Mouse (Mus musculus) spleen, embryonic (tissue): Measurements from ENCODE around the gene Ntn5.
"Not testable (repeated sequence)": the region's sequence is repeated elsewhere in the genome, so short reads cannot be mapped to it uniquely, and the experiment has no call there.

ENCODE experiments used
- CTCF ChIA-PET: fragments of 350-600 bp; sonication (Branson Sonifier 250); formaldehyde crosslinking; loops from one replicate; lab custom pipeline; 2022; lab: Charles Lee

Ntn5 gene

DNA sequence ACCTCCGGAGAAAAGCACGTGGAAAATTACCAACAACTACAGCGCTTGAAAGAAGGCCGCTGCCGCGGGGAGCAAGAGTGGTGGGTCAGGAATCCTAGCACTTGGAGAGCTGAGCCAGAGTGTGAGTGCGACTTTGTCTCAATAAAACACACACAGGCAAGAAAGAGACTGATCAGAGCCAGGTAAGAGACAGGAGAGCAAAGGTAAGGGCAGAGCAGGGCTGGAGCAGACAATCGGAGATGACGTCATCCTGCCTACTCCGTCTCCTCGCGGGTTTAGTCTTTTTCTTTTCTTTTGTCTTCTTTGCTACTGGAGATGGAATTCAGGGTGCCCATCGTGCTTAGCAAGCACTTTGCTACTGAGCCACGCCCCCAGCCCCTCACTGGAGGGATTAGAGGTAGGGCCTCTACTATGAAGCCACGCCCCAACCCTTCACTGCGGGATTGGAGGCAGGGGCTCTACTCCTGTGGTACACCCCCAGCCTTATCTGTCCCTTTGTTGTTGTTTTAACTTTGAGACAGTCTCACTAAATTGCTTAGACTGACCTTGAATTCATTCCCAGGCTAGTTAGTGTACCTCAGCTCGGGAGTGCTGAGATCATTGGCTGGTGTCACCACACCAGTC, 29.3 kb upstream of the Ntn5 start:
- CTCF ChIA-PET, result interaction anchor here (0.6 kb wide), 1 partner anchor 120 kb away, joined by 3 read pairs; no protein-coding TSS in a partner anchor

DNA sequence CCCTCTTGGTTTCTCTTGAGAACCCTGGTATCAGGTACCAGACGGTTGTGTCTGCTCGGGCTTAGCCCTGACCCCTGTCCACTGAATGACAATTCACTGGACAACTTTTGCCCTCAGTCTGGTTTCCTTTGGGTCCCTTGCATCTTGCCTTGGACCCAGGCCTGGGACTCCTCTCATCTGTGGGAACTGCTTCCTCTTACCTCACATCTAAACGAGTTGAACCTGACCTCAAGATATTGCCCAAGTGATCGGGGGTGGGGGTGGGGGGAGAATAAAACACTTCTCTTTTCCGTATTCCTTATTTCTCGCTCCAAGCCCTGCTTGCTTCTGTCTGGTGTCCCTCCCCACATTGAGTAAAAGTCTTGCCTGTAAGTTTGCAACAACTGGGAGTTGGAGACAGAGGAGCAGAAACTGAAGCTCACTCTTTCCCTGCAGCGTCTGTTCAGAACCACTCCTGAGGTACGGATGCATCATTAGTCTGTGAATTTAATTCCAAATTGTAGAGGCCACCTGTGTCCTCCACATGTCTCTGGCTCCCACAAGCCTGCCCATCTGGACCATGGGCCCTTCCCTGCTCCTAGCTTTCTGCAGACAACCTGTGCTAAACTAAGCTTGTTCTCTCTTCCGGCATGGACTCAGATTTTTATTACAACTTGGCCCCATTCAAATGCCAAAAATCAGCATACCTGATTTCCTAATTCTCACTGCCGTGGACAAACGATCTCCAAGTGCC, 22.9 kb upstream of the Ntn5 start:
- CTCF ChIA-PET, result no interaction called here

DNA sequence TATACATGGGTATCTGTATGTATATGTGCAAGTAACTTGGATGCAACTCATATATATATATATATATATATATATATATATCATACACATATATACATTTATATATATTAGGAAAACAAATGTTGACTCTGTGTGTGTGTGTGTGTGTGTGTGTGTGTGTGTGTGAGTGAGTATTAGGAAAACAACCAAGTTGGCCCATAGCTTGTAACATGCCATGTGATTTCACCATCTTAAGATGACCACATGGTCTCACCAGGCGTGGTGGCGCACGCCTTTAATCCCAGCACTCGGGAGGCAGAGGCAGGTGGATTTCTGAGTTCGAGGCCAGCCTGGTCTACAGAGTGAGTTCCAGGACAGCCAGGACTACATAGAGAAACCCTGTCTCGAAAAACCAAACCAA, 22.1 kb upstream of the Ntn5 start:
- CTCF ChIA-PET, result not testable (repeated sequence)

DNA sequence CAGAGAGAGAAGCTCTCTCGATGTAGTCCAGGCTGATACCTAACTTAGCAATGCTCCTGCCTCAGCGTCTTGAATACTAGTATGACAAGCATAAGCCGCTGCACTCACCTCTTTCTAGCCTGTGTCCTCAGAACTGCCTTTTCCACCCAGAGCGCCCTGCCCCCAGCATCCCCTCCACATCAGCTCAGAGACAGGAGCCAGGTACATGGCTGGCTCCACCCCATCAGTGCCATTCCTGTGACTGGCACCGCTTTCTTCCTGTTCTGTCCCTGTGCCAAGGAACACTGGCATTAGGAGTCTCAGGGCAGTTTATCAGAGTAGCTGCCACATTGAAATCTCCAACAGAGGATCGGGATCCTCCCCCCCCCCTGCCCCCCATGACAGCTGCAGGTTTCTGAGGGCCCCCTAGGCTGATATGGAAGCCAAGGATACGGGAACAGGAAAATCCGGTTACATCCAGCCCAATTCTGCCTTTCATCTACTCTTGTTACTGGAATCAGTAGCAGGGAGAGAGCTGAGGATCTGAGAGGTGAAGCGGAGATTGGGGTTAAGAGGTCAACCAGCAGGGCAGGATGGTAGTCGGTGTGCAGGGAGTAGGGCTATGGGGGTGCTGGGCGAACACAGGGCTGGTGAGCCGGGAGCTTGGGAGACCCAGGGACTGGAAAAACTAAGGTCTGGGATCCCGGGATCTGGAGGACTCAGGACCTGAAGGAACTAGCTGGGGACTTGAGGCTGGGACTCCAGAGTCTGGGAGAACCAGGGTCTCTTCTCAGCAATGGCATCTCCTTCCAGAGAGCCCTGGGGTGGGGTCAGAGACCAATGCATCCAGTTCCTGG, 18.3 kb upstream of the Ntn5 start:
- CTCF ChIA-PET, result no interaction called here

DNA sequence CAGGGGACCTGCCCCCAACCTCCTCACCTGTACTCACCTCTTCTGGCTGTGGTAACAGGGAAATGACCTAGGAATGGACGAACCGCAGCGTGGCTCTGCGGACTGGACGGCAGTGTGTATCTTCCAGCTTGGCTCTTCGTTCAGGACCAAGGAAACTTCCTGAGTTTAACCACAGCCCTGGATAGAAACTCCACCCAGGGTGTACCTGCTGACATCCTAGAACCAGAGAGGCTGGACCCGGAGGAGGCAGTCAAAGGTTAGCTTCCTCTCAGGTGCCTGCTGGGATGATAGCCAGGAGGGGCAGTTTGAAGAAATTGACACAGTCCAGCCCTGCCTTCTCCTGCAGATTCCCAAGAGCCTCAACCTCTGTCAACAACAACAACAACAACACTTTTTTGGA, 17.7 kb upstream of the Ntn5 start, which contains the start of gene Fut2:
Gene Fut2, minus strand, starts transcription at position 234 of the 400 bp plus-strand sequence.
- CTCF ChIA-PET, result interaction anchor here (0.9 kb wide), 1 partner anchor 15 kb away, joined by 3 read pairs; no protein-coding TSS in a partner anchor

DNA sequence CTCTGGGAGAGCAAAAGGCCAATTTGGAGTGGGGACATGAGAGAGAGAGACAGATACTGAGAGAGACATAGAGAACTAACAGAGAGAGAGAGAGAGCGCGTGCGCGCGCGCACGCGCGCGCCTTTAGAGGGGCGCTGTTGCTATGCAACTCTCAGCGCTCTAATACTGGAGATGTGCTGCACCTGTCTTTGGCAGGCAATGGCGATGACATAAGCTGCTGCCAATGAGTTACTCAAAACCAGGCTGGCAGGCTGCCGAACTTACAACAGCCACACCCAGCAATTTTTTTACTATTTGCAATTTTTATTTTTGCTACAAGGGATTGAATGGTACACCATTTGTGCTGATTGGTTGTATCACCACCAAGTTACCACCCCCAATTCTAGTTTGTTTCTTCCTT, 16.1 kb upstream of the Ntn5 start:
- CTCF ChIA-PET, result no interaction called here

DNA sequence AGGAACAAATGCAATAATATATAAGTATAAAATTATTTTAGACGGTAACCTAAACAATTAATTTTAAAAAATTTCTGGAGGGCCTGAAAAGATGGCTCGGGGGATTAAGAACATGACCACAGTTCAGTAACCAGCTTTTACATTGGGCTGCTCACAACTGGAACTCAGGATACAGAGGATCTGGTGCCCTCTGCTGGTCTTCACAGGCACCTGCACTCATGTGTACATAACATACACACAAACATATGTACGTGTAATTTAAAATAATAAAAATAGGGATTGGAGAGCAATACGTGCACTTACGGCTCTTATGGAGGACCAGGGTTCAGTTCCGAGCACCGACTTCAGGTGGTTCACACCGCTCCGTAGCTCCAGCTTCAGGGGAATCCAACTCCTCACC, 14.9 kb upstream of the Ntn5 start:
- CTCF ChIA-PET, result no interaction called here

DNA sequence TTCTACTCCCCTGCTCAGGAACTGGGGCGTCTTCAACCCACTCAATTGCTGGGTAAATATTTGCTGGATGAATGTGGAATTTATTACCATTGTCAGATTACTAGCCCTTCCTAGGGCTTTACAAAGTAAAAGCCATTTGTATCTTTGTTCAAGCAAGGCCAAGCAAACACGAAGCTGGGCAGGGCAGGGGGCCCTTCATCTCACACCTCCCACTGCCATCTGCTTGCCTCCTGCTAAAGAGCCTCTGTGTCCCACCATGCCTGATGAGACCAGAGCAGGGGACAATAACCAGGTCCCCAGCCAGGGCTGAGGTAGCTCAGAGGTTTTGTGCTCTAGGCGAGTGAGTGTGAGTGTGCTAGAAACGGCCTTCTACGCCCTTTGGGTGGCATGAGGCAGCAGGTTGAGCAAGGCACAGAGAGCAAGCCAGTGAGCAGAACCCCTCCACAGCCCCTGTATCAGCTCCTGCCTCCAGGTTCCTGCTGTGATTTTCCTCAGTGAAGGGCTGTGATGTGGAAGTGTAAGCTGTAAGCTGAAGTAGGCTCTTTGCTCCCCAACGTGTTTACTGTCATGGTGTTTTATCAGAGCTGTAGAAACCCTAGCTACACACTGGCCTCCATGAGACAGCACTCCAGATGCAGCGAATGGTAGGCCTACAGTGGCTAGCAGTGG, 6.1 kb upstream of the Ntn5 start:
- CTCF ChIA-PET, result no interaction called here

DNA sequence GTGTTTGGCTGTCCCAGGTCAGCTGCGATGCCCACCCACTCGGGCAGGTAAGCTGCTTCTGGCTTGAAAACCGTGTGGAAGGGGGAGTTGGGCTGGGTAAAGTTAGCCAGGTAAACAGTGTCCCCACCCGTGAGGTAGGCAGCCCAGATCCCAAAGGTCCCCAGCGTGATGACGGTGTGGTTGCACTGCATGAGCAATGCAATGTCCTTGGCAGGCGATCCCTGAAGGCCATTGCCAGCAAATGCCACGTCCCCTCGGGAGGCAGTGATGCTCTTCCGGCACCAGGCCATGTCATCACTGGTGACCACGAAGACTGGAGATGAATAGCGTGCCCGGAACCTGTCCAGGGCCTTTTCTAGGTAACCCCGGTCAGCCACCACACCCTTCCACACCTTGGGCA, 5.3 kb upstream of the Ntn5 start:
- CTCF ChIA-PET, result no interaction called here

DNA sequence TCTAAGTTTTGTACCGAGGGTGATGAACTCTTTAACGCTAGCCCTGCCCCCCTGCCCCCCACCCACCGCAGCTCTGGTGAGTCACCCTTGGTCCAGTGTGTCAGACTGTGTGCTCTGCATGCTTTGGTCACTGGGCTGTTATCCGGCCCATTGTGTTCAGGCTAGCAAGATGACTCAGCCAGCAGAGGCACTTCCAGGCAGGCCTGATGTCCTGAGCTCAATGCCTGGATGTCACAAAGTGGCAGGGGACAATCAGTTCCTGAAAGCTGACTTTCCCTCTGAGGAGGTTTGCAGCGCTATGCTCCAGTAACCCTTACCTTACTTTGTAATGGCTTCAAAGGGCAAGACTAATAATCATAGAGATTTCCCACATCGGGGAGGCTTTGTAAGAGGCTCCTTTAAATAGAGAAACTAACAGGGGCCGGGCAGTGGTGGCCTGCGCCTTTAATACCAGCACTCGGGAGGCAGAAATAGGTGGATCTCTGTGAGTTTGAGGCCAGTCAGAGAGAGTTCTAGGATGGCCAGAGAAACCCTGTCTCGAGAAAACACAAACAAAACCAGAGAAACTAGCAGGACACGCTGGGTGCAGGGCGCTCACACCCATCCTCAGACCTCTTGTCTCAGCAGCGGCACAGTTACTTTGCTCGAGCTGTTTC, 3.7 kb upstream of the Ntn5 start:
- CTCF ChIA-PET, result no interaction called here

DNA sequence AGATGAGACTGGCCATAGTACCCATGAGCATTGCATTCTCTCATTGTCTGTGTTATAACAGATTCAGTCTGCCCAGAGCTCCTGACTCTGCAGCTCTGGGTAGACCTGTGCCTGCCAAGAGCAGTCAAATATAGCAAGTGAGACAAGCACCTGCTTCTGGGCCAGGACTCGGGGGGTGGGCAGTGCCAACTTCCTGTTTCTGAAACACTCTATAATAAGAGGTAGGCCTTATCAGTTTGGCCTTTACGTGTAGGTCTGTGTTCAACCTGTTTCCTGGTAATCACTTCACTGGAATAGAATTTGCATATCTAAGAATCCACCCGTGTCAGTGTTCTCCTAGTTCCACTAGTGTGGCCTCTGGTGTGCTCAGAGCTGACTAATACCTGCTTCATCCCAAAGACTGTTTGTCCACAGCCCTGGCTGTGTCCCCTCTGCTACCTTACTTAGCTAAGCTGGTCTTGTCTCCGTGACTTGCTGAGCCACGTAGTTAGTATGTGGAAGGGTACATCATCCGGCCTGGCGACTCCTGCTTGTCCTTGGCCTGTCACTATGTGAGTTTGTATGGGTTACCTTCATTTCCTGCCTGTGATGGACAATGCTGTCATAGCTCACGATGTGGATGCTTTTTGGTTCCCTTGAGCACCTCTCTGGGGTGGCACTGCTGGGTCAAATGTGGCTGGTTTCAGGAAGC, 2.6 kb upstream of the Ntn5 start:
- CTCF ChIA-PET, result interaction anchor here (0.9 kb wide), 1 partner anchor 15 kb away, joined by 3 read pairs; the partner anchor contains the start of gene Fut2

DNA sequence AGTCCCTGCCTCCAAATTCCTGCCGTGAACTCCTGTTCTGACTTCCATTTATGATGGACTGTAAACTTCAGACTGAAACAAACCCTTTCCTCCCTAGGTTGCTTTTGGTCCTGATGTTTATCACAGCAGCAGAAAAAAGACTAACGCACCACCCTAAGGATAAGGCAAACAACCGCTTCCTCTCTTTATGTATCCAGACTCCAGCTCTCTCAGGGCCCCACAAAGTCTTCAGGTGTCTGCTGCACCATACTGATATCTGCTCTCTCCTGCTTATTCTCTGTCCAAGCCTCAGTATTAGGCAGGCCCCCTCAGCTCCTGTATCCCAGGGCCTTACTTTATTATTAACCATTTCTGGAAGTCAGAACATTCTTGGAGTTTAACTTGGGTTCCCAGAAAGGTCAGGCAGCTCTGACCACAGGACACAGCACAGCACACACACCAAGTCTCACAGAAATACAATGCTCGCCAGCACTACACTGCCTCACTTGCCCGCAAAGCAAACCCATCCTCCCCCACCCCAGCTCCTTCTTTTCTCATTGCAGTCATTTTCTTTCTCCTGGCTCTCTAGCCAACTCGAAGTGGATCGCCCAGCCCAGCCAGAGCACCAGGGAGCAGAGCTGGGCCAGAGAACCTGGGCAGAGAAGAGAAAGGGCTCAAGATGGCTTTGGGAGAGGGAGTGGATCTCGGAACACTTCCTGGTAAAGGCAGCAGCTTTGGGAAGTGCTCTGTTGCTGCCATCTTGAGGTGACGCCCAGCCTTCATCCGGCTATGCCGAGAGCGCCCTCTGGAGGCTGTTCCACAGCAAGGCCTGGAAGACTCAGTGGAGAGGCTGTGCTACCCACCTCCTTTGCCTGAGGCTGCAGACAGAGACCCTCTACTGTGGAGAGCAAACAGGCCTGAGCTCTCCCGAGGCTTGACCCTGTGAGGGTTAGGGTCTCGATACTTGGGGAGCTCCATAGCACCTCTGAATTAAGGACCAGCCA, 1.4 kb upstream of the Ntn5 start:
- CTCF ChIA-PET, result interaction anchor here (0.6 to 1.2 kb wide), 3 partner anchors 18 to 128 kb away, joined by 3 to 7 read pairs (median 4); partner anchors contain the start of gene Dbp

DNA sequence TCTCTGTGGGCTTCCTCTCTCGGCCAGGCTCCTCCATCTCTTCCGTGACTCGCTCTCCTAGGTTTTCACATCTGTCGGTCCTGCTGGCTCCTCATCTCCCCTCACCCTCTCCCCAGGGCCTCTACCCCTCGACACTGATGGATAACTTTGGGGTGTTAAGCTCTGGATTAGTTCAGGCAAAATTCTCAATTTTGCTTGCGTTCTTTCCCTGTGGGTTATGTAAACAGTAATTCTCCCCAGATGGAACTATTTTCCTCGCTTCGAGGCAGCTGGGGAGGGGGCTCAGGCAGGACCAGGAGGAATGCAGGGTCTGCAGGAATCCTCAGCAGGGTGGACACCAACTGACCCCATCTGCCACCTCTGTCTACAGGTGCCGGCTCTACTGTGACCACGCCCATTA, 2.0 kb downstream of the Ntn5 start:
- CTCF ChIA-PET, result no interaction called here

DNA sequence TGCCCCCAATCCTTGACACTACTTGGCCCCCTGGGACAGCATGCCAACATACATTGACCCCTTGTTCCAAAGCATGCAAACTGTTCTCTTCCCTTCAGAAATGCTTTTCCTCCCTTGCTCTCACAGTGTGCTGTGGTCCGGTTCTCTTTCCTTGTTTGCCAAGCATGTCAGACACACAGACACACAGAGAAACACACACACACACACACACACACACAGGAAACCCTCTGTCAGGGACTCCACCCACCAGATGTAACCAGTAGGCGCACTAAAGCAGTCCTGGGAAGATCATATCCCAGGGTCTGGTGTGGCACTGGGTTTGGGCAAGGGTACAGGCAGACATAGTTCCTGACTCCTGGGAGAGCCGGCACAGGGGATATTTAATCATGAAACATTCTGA, 3.0 kb downstream of the Ntn5 start:
- CTCF ChIA-PET, result no interaction called here

DNA sequence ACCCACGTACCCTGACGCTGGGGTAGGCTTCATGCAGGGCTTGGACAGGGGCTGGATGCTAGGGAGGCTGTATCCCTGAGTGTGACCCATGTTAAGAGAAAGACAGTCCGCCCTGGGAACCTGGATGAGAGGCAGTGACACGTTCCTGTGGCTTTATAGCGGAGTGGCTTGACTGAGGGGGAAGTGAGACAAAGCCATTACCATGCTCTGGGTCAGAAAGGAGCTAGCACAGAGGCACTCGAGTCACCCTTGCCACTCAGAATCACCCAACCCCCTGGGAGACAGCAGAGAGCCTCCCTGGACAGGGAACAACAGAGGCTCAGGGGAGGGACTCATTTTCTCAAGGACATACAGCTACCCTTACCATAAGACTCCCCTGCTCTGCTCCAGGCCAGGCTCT, 5.3 kb downstream of the Ntn5 start:
- CTCF ChIA-PET, result no interaction called here

DNA sequence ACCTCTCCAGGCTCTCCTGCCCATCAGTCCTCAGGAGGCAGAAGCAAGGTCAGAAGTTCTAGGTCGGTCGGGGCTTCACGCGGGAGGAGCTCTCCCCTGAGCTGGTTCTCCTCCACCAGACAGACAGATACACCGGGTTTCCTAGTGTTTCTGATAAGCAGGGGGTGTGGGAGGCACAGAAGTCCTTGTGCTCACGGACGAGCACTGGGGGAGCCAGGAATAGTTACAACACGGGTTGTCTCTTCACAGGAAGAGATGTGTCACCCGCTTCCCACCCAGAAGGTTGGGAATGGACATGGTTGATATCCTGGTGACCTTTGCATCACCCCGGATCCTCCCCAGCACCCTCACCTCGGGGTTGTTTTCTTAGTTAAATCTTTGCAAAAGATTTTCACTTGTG, 6.0 kb downstream of the Ntn5 start:
- CTCF ChIA-PET, result no interaction called here

DNA sequence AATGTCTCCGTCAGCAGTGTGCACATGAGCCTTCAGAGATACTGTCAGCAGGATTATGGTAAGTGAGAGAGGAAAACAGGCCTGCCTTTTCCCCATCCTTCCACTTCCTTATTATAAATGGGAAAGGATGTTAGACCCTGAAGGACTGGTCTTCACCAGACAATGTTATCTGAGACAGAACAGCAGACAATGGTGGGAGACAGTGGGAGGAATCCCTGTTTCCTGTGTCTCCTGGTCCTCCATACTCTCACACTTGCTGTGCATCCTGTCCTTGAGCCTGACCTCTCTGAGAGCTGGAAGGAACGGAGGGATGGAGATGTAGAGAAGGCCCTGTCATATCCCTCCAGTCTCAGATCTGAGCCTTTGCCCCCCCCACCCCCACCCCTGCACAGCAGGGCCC, 8.5 kb downstream of the Ntn5 start:
- CTCF ChIA-PET, result no interaction called here

DNA sequence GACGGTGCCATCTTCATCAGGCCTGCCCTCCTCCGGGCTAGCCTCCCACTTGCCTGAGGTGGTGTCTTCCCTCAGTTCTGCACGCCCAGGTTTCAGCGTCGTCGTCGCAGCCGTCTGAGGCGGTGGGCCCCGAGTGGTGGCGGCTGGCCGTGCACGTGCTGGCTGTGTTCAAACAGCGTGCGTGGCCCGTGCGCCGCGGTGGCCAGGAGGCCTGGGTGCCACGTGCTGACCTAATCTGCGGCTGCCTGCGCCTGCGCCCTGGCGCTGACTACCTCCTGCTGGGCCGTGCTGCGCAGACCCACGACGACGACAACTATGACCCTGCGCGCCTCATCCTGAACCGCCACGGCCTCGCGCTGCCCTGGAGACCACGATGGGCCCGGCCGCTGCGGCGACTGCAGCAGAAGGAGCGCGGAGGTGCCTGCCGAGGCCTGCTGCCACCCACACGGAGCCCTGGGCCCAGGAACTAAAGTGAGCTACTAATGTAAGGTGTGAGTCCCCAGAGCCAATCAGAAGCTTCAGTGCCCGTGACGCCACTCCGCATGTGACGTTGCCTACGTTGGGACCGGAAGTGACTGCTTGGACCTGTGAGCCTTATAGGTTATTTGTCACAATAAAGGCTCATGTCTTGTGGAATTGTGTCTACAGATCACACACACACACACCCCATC, 10.2 kb downstream of the Ntn5 start, which contains the start of gene Sec1:
Gene Sec1, minus strand, starts transcription at position 482 of the 671 bp plus-strand sequence.
- CTCF ChIA-PET, result no interaction called here

DNA sequence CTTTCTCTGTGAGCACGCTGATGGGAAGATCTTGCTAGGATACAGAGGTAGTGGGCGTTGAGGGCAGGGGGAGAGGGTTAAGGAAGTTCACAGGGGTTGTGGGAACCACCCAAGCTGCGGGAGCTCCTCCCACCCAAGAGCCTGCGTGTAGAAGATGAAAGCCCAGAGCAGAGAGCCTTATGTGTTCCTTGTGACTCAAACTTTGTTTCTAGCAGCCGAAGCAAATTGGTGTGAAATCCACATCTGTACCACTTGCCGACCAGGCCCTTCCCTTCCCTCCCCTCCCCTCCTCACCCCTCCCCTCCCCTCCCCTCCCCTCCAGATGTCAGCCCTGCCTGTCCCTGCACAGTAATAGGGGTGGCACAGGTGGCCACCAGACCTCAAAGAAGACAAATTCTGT, 11.3 kb downstream of the Ntn5 start:
- CTCF ChIA-PET, result no interaction called here
